Mouse (Mus musculus) E14TG2a.4 (cell line): ENCODE data around the gene Cdk17.

Source experiments
- CTCF ChIP-seq: conservative IDR thresholded peaks from 2 replicates; pipeline ENCODE4 v1.5.1; 2014; ENCODE audit warnings: low read length
- NANOG ChIP-seq: IDR thresholded peaks from 2 replicates; pipeline ENCODE4 v1.6.1; 2014; ENCODE audit warnings: borderline replicate concordance, low read length, mixed read lengths
- POU5F1 ChIP-seq: IDR thresholded peaks from 2 replicates; pipeline ENCODE4 v1.6.1; 2014; ENCODE audit warnings: low read length, borderline replicate concordance

GRCm38 (mm10) chr10:93267509-93267908 is 106.8 kb downstream of the Cdk17 start:
- TF ChIP-seq CTCF (no peak), POU5F1 (no peak), NANOG (no peak)
